Mouse (Mus musculus) hindbrain, embryonic 15.5 days (tissue): ENCODE measurements around the gene Ptk7. TPM values are rescaled to one million over a fixed set of nuclear protein-coding genes. Genes with fewer than 3 reads are reported as not detected.

Experiments used
- ATAC-seq: fragments of 200-750 bp; cut with Nextera tagmentation; 2 replicates; pipeline ENCODE4 v1.8.0; 2017; ENCODE audit warnings: low read depth, moderate number of reproducible peaks, moderate TSS enrichment; ENCODE audit not compliant: low FRiP score
- H3K27ac ChIP-seq: fragments of 300-500 bp; sonication (generic); replicated peaks from 2 replicates; pipeline ENCODE4 v1.5.1; 2015; ENCODE audit warnings: mild to moderate bottlenecking, inconsistent platforms
- H3K27me3 ChIP-seq: fragments of 300-500 bp; sonication (generic); 2 replicates; pipeline ENCODE4 v1.6.1; 2015; ENCODE audit warnings: control low read depth, inconsistent platforms
- H3K36me3 ChIP-seq: fragments of 300-500 bp; sonication (generic); 2 replicates; pipeline ENCODE4 v1.6.1; 2015; ENCODE audit warnings: control low read depth, inconsistent platforms
- H3K4me1 ChIP-seq: fragments of 300-500 bp; sonication (generic); replicated peaks from 2 replicates; pipeline ENCODE4 v1.6.1; 2015; ENCODE audit warnings: control low read depth, inconsistent platforms
- H3K4me2 ChIP-seq: fragments of 300-500 bp; sonication (generic); 2 replicates; pipeline ENCODE4 v1.6.1; 2015; ENCODE audit warnings: moderate library complexity, mild to moderate bottlenecking, inconsistent platforms
- H3K4me3 ChIP-seq: fragments of 300-500 bp; sonication (generic); 2 replicates; pipeline ENCODE4 v1.5.1; 2015; ENCODE audit warnings: mild to moderate bottlenecking, inconsistent platforms
- H3K9ac ChIP-seq: fragments of 300-500 bp; sonication (generic); 2 replicates; pipeline ENCODE4 v1.6.1; 2015; ENCODE audit warnings: inconsistent platforms
- H3K9me3 ChIP-seq: fragments of 300-500 bp; sonication (generic); 2 replicates; pipeline ENCODE4 v1.6.1; 2016; ENCODE audit warnings: control low read depth, inconsistent platforms
- WGBS: fragments of 180-500 bp; shearing (Covaris S2); methylation state at CpG from one replicate; pipeline ENCODE4 v1.1.7; 2015; 5-methylcytosine and 5-hydroxymethylcytosine counted together
- polyA plus RNA-seq: library from polyadenylated mRNA; unstranded; fragments of >200 nt; fragmentation: Nextera tagmentation; extraction: Ambion mirVana; gene quantifications from 2 replicates; pipeline ENCODE4 v1.2.1, GENCODE M21; 2015

Ptk7 gene
- polyA plus RNA-seq, 1 experiment from 2014 or later = 34.1 TPM

- Histone ChIP-seq H3K4me1 (0 out of 2 replicates have a peak, but pooled peaks cover 5% of the 10 kb centered on the region), H3K27ac (no peak overlapping the region), H3K9me3 (no peaks in the 10 kb centered on the region), H3K4me2 (no peak overlapping the region), H3K27me3 (no peaks in the 10 kb centered on the region), H3K36me3 (no peaks in the 10 kb centered on the region), H3K4me3 (no peak overlapping the region), H3K9ac (no peak overlapping the region)
- no peak for ATAC-seq
- WGBS = 95% methylated on average over 11 of the region's 11 CpGs
Observed at GRCm38 (mm10) chr17:46597956-46598355, 31.3 kb downstream of the Ptk7 start.

- H3K27me3 ChIP-seq = no peaks in the 10 kb centered on the region
- 85% methylated on average over 6 of the region's 6 CpGs for WGBS
- H3K4me2 ChIP-seq = no peak overlapping the region
- H3K9ac ChIP-seq = no peak overlapping the region
- H3K9me3 ChIP-seq = no peaks in the 10 kb centered on the region
- no peak overlapping the region for H3K4me3 ChIP-seq
- H3K4me1 ChIP-seq = 0 out of 2 replicates have a peak, but pooled peaks cover 10% of the 10 kb centered on the region
- H3K36me3 ChIP-seq = no peaks in the 10 kb centered on the region
- H3K27ac ChIP-seq = 0 out of 2 replicates have a peak overlapping the region, but pooled peaks have one; percentile 15
- no peak for ATAC-seq
Observed at GRCm38 (mm10) chr17:46595336-46595735, 34.0 kb downstream of the Ptk7 start.

- no peak for ATAC-seq
- H3K27me3 ChIP-seq = no peaks in the 10 kb centered on the region
- no peak overlapping the region for H3K9ac ChIP-seq
- no peak overlapping the region for H3K4me2 ChIP-seq
- H3K36me3 ChIP-seq = 0 out of 2 replicates have a peak, but pooled peaks cover 4% of the 10 kb centered on the region
- WGBS = 55% methylated on average over 9 of the region's 9 CpGs
- 0 out of 2 replicates have a peak, but pooled peaks cover 10% of the 10 kb centered on the region for H3K4me1 ChIP-seq
- H3K27ac ChIP-seq = no peak overlapping the region
- no peaks in the 10 kb centered on the region for H3K9me3 ChIP-seq
- no peak overlapping the region for H3K4me3 ChIP-seq
Observed at GRCm38 (mm10) chr17:46594606-46595005, 34.7 kb downstream of the Ptk7 start.

GRCm38 (mm10) chr17:46593124-46593523, 36.2 kb downstream of the Ptk7 start:
- Histone ChIP-seq H3K27me3 (no peaks in the 10 kb centered on the region), H3K9me3 (no peaks in the 10 kb centered on the region), H3K27ac (no peak overlapping the region), H3K36me3 (peaks cover 15% of the 10 kb centered on the region; the same call in 1 of the 2 replicates), H3K4me1 (0 out of 2 replicates have a peak, but pooled peaks cover 10% of the 10 kb centered on the region), H3K9ac (no peak overlapping the region), H3K4me3 (no peak overlapping the region), H3K4me2 (no peak overlapping the region)
- no peak for ATAC-seq
- WGBS = 81% methylated on average over 4 of the region's 4 CpGs

GRCm38 (mm10) chr17:46591406-46591805, 37.9 kb downstream of the Ptk7 start:
- WGBS = 75% methylated on average over 19 of the region's 19 CpGs
- Histone ChIP-seq H3K4me1 (0 out of 2 replicates have a peak, but pooled peaks cover 10% of the 10 kb centered on the region), H3K4me3 (no peak overlapping the region), H3K27ac (no peak overlapping the region), H3K36me3 (peaks cover 23% of the 10 kb centered on the region), H3K9me3 (no peaks in the 10 kb centered on the region), H3K9ac (no peak overlapping the region), H3K27me3 (no peaks in the 10 kb centered on the region), H3K4me2 (no peak overlapping the region)
- no peak for ATAC-seq

- ATAC-seq = no peak
- Histone ChIP-seq H3K4me1 (0 out of 2 replicates have a peak, but pooled peaks cover 9% of the 10 kb centered on the region), H3K4me2 (no peak overlapping the region), H3K4me3 (no peak overlapping the region), H3K36me3 (peaks cover 30% of the 10 kb centered on the region), H3K27me3 (no peaks in the 10 kb centered on the region), H3K27ac (no peak overlapping the region), H3K9ac (no peak overlapping the region), H3K9me3 (no peaks in the 10 kb centered on the region)
- 87% methylated on average over 7 of the region's 7 CpGs for WGBS
Observed at GRCm38 (mm10) chr17:46590439-46590838, 38.9 kb downstream of the Ptk7 start.

- H3K4me1 ChIP-seq = 0 out of 2 replicates have a peak, but pooled peaks cover 5% of the 10 kb centered on the region
- H3K27ac ChIP-seq = no peak overlapping the region
- no peak overlapping the region for H3K9ac ChIP-seq
- ATAC-seq = no peak
- H3K4me2 ChIP-seq = no peak overlapping the region
- H3K4me3 ChIP-seq = no peak overlapping the region
- no peaks in the 10 kb centered on the region for H3K9me3 ChIP-seq
- peaks cover 31% of the 10 kb centered on the region for H3K36me3 ChIP-seq
- WGBS = 91% methylated on average over 16 of the region's 16 CpGs
- no peaks in the 10 kb centered on the region for H3K27me3 ChIP-seq
Observed at GRCm38 (mm10) chr17:46589635-46590314, 39.5 kb downstream of the Ptk7 start.

- no peak overlapping the region for H3K4me2 ChIP-seq
- no peak overlapping the region for H3K9ac ChIP-seq
- peaks cover 34% of the 10 kb centered on the region for H3K36me3 ChIP-seq
- no peaks in the 10 kb centered on the region for H3K27me3 ChIP-seq
- no peak for ATAC-seq
- H3K4me3 ChIP-seq = no peak overlapping the region
- H3K9me3 ChIP-seq = no peaks in the 10 kb centered on the region
- 0 out of 2 replicates have a peak, but pooled peaks cover 5% of the 10 kb centered on the region for H3K4me1 ChIP-seq
- H3K27ac ChIP-seq = no peak overlapping the region
- 93% methylated on average over 6 of the region's 6 CpGs for WGBS
Observed at GRCm38 (mm10) chr17:46588913-46589312, 40.4 kb downstream of the Ptk7 start.

GRCm38 (mm10) chr17:46588173-46588572, 41.1 kb downstream of the Ptk7 start:
- WGBS = 89% methylated on average over 9 of the region's 9 CpGs
- peaks cover 34% of the 10 kb centered on the region for H3K36me3 ChIP-seq

GRCm38 (mm10) chr17:46586327-46586726, 43.0 kb downstream of the Ptk7 start:
- Histone ChIP-seq H3K27ac (no peak overlapping the region), H3K4me3 (no peak overlapping the region), H3K27me3 (no peaks in the 10 kb centered on the region), H3K4me1 (no peaks in the 10 kb centered on the region), H3K9ac (no peak overlapping the region), H3K4me2 (no peak overlapping the region), H3K36me3 (peaks cover 41% of the 10 kb centered on the region), H3K9me3 (no peaks in the 10 kb centered on the region)
- ATAC-seq = no peak
- whole genome bisulfite sequencing = 91% methylated on average over 8 of the region's 8 CpGs

More at GRCm38 (mm10) chr17:46588173-46588572, 41.1 kb downstream of the Ptk7 start:
- ATAC-seq = no peak
- Histone ChIP-seq H3K9ac (no peak overlapping the region), H3K4me3 (no peak overlapping the region), H3K4me2 (no peak overlapping the region), H3K27me3 (no peaks in the 10 kb centered on the region), H3K9me3 (no peaks in the 10 kb centered on the region), H3K4me1 (0 out of 2 replicates have a peak, but pooled peaks cover 5% of the 10 kb centered on the region), H3K27ac (no peak overlapping the region)

GRCm38 (mm10) chr17:46578650-46579049, 50.7 kb downstream of the Ptk7 start:
- Histone ChIP-seq H3K9ac (no peak overlapping the region), H3K36me3 (peaks cover 54% of the 10 kb centered on the region), H3K27ac (no peak overlapping the region), H3K27me3 (no peaks in the 10 kb centered on the region), H3K4me2 (no peak overlapping the region), H3K4me1 (no peaks in the 10 kb centered on the region), H3K4me3 (no peak overlapping the region), H3K9me3 (no peaks in the 10 kb centered on the region)
- 84% methylated on average over 5 of the region's 5 CpGs for WGBS
- ATAC-seq = no peak

GRCm38 (mm10) chr17:46576070-46576469, 53.2 kb downstream of the Ptk7 start:
- no peak for ATAC-seq
- Histone ChIP-seq H3K27ac (no peak overlapping the region), H3K9me3 (no peaks in the 10 kb centered on the region), H3K4me1 (no peaks in the 10 kb centered on the region), H3K36me3 (peaks cover 58% of the 10 kb centered on the region), H3K4me2 (no peak overlapping the region), H3K4me3 (no peak overlapping the region), H3K9ac (no peak overlapping the region), H3K27me3 (no peaks in the 10 kb centered on the region)
- WGBS = 92% methylated on average over 13 of the region's 13 CpGs
